Mouse (Mus musculus): ENCODE measurements around the gene 1700122O11Rik.
A peak's percentile ranks its signal among the peaks of the same experiment; 100 is the strongest.

- TF ChIP-seq CTCF (IDR thresholded peaks at IDR 0.05; ENCODE audit: low read depth) (no peak), EP300 (IDR thresholded peaks at IDR 0.05; ENCODE audit: low read depth) (0 out of 2 replicates have a peak, but pooled peaks have one; percentile 67)
Measured at GRCm38 (mm10) chr17:48024045-48024444, 14.0 kb downstream of the 1700122O11Rik start.

Data from heart, postnatal 0 days (tissue).